ENCODE assay signal across 8 mouse cellular contexts in genomic region chr12:111966683-111967173, GRCm38 (mm10). TPM values are rescaled to one million over a fixed set of nuclear protein-coding genes. Genes with fewer than 3 reads are reported as not detected.
DNase-seq lines count a peak whose midpoint lies in the region; ATAC-seq lines count a peak whose summit lies in the region.

Gene Atp5mpl, minus strand, starts transcription at chr12:111966977.

- no peaks in the 10 kb centered on the region for H3K27me3 ChIP-seq in hindbrain, embryonic 14.5 days (ENCODE audit: control insufficient read depth, insufficient read depth, low read length)

- peaks cover 14% of the 10 kb centered on the region for H3K36me3 ChIP-seq in hindbrain, embryonic 14.5 days (replicated peaks; ENCODE audit: control insufficient read depth, insufficient read depth)

- peak within 1 kb of the TSS; percentile 52 for H3K4me3 ChIP-seq in hindbrain, embryonic 14.5 days (replicated peaks; ENCODE audit: low read length)

- peak within 1 kb of the TSS; percentile 76 for H3K9ac ChIP-seq in hindbrain, embryonic 14.5 days

- peak; percentile 92 for ATAC-seq in hindbrain, embryonic 14.5 days (ENCODE audit: low FRiP score)

- H3K4me2 ChIP-seq in hindbrain, embryonic 14.5 days (replicated peaks), result peak within 1 kb of the TSS; percentile 86

- H3K27ac ChIP-seq in hindbrain, embryonic 14.5 days, result peak within 1 kb of the TSS; percentile 12; the same call in 1 of the 2 replicates

- under 1% methylated on average over 37 of the region's 37 CpGs for WGBS in hindbrain, embryonic 14.5 days

- DNase-seq in R1 (ENCODE audit: low read depth, low spot score), result peak; percentile 93
- peak; percentile 100 for DNase-seq in cerebellum, postnatal 25 days
- DNase-seq in frontal cortex, postnatal 25 days (ENCODE audit: low spot score in 2 of 2), result peak; percentile 97 to 98
- peak; percentile 97 for DNase-seq in hindbrain, embryonic 14.5 days (ENCODE audit: low spot score)
- peak; percentile 95 to 97 for DNase-seq in layer of hippocampus, postnatal 36 days
- DNase-seq in lung, postnatal 36 days, result peak; percentile 96
- DNase-seq in retina, postnatal 1 day, result peak; percentile 95
- peak; percentile 90 to 95 for DNase-seq in urinary bladder, adult 18-20 months (ENCODE audit: low spot score in 2 of 2)

- peaks cover 12% of the 10 kb centered on the region for H3K4me1 ChIP-seq in hindbrain, embryonic 14.5 days (replicated peaks; ENCODE audit: control insufficient read depth, insufficient read depth, low read length)

- no peaks in the 10 kb centered on the region for H3K9me3 ChIP-seq in hindbrain, embryonic 14.5 days (ENCODE audit: control insufficient read depth, low read length)

RNA-seq across cellular contexts. Expression of gene Atp5mpl, which starts in this region (rescaled TPM):
- 789 and 991 TPM in 2 replicates for polyA plus RNA-seq in hindbrain, embryonic 14.5 days (2014; fragmentation: Nextera tagmentation; extraction: Ambion mirVana)
- total RNA-seq in layer of hippocampus, postnatal 36 days (2021), result 100 to 1,000 TPM; 357 to 419 TPM

Comparison
In these comparisons a context has a peak if more than half of its experiments do, and no peak if none do; other contexts are left out.
1. Peak in every context shown above with its lines: DNase-seq, ATAC-seq, H3K4me3 ChIP-seq and H3K27ac ChIP-seq.